Mouse (Mus musculus): Measurements from ENCODE around the gene Cmah. TPM values are rescaled to one million over a fixed set of nuclear protein-coding genes. Genes with fewer than 3 reads are reported as not detected.

Cmah gene
- polyA plus RNA-seq, 1 experiment: 0.34 TPM

DNA sequence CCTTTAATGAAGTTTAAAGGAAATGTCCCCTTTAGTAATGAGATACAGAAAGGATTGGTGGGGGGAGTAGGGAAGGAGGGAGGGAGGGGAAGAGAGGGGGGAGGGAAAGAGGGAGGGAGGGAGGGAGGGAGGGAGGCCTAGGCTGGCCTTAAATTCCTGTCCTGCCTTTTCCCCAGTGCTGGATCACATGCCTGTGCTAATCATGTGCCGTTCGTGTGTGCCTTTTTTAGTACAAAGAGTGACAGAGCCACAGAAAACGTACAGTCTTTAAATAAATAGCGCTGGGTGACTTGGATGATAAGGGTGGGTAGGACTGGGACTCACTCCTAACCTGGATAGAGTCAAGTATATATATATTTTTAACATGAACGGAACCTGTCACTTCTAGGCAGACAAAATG lies 150.4 kb downstream of the Cmah start:
- H3K36me3 ChIP-seq (ENCODE audit: control insufficient read depth, insufficient read depth): no peaks in the 10 kb centered on the region
- no peak overlapping the region for H3K4me2 ChIP-seq (ENCODE audit: low read depth)
- H3K27me3 ChIP-seq (ENCODE audit: control insufficient read depth, insufficient read depth, insufficient read length): no peaks in the 10 kb centered on the region
- no peaks in the 10 kb centered on the region for H3K79me2 ChIP-seq (ENCODE audit: control insufficient read depth, insufficient read depth)
- H3K4me3 ChIP-seq: no peak overlapping the region
- no peak overlapping the region for H3ac ChIP-seq (ENCODE audit: control insufficient read depth, insufficient read length)
- TF ChIP-seq MAX (IDR thresholded peaks at IDR 0.05; ENCODE audit: low read depth) (no peak), REST (IDR thresholded peaks at IDR 0.05; ENCODE audit: insufficient read depth, insufficient read length) (no peak), SRF (IDR thresholded peaks at IDR 0.05; ENCODE audit: control insufficient read depth, insufficient read length, low read depth) (no peak), POLR2AphosphoS2 (IDR thresholded peaks at IDR 0.05; ENCODE audit: insufficient read length, low read depth) (no peak), TCF3 (IDR thresholded peaks at IDR 0.05; ENCODE audit: insufficient read length, low read depth) (no peak), CEBPB (IDR thresholded peaks at IDR 0.05; ENCODE audit: insufficient read depth, poor library complexity, severe bottlenecking) (no peak), MYOD1 (IDR thresholded peaks at IDR 0.05; ENCODE audit: control insufficient read depth in 1 of 3, insufficient read length in 2 of 3, low read depth in 2 of 3) (no peak), TCF12 (IDR thresholded peaks at IDR 0.05; ENCODE audit: insufficient read depth, poor library complexity, severe bottlenecking) (no peak), USF1 (IDR thresholded peaks at IDR 0.05; ENCODE audit: low read depth) (no peak), E2F4 (IDR thresholded peaks at IDR 0.05; ENCODE audit: insufficient read depth) (no peak), MYOG (IDR thresholded peaks at IDR 0.05; ENCODE audit: control insufficient read depth in 1 of 3, insufficient read depth in 1 of 3, insufficient read length in 2 of 3, low read depth in 2 of 3) (no peak), POLR2A (IDR thresholded peaks at IDR 0.05; ENCODE audit: insufficient read length, low read depth) (no peak)

DNA sequence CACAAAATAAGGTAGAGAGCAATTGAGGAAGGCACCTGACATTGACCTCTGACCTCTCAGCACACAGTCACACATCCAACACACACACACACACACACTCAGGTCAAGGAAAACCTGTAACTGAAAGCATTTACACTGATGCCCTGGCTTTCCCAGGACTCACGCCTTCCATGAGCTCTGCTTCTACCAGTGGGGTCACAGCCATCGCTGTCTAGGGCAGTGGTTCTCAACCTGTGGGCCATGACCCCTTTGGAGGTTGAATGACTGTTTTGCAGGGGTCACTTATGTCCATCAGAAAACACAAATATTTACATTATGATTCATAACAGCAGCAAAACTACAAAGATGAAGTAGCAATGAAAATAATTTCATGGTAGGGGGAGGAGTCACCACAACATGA lies 152.3 kb downstream of the Cmah start:
- Histone ChIP-seq H3ac (ENCODE audit: control insufficient read depth, insufficient read length) (no peak overlapping the region), H3K79me2 (ENCODE audit: control insufficient read depth, insufficient read depth) (no peaks in the 10 kb centered on the region), H3K36me3 (ENCODE audit: control insufficient read depth, insufficient read depth) (no peaks in the 10 kb centered on the region), H3K4me3 (no peak overlapping the region), H3K27me3 (ENCODE audit: control insufficient read depth, insufficient read depth, insufficient read length) (no peaks in the 10 kb centered on the region), H3K4me2 (ENCODE audit: low read depth) (no peak overlapping the region)
- TF ChIP-seq SRF (IDR thresholded peaks at IDR 0.05; ENCODE audit: control insufficient read depth, insufficient read length, low read depth) (no peak), TCF12 (IDR thresholded peaks at IDR 0.05; ENCODE audit: insufficient read depth, poor library complexity, severe bottlenecking) (no peak), USF1 (IDR thresholded peaks at IDR 0.05; ENCODE audit: low read depth) (no peak), MYOG (IDR thresholded peaks at IDR 0.05; ENCODE audit: control insufficient read depth in 1 of 3, insufficient read depth in 1 of 3, insufficient read length in 2 of 3, low read depth in 2 of 3) (no peak), CEBPB (IDR thresholded peaks at IDR 0.05; ENCODE audit: insufficient read depth, poor library complexity, severe bottlenecking) (no peak), TCF3 (IDR thresholded peaks at IDR 0.05; ENCODE audit: insufficient read length, low read depth) (no peak), E2F4 (IDR thresholded peaks at IDR 0.05; ENCODE audit: insufficient read depth) (no peak), POLR2AphosphoS2 (IDR thresholded peaks at IDR 0.05; ENCODE audit: insufficient read length, low read depth) (no peak), REST (IDR thresholded peaks at IDR 0.05; ENCODE audit: insufficient read depth, insufficient read length) (no peak), MYOD1 (IDR thresholded peaks at IDR 0.05; ENCODE audit: control insufficient read depth in 1 of 3, insufficient read length in 2 of 3, low read depth in 2 of 3) (no peak), MAX (IDR thresholded peaks at IDR 0.05; ENCODE audit: low read depth) (no peak), POLR2A (IDR thresholded peaks at IDR 0.05; ENCODE audit: insufficient read length, low read depth) (no peak)

- Histone ChIP-seq H3K4me2 (ENCODE audit: low read depth) (no peak overlapping the region), H3K79me2 (ENCODE audit: control insufficient read depth, insufficient read depth) (no peaks in the 10 kb centered on the region), H3ac (ENCODE audit: control insufficient read depth, insufficient read length) (no peak overlapping the region), H3K36me3 (ENCODE audit: control insufficient read depth, insufficient read depth) (no peaks in the 10 kb centered on the region), H3K4me3 (no peak overlapping the region), H3K27me3 (ENCODE audit: control insufficient read depth, insufficient read depth, insufficient read length) (no peaks in the 10 kb centered on the region)
- TF ChIP-seq TCF3 (IDR thresholded peaks at IDR 0.05; ENCODE audit: insufficient read length, low read depth) (no peak), REST (IDR thresholded peaks at IDR 0.05; ENCODE audit: insufficient read depth, insufficient read length) (no peak), MYOD1 (IDR thresholded peaks at IDR 0.05; ENCODE audit: control insufficient read depth in 1 of 3, insufficient read length in 2 of 3, low read depth in 2 of 3) (no peak), POLR2AphosphoS2 (IDR thresholded peaks at IDR 0.05; ENCODE audit: insufficient read length, low read depth) (no peak), MYOG (IDR thresholded peaks at IDR 0.05; ENCODE audit: control insufficient read depth in 1 of 3, insufficient read depth in 1 of 3, insufficient read length in 2 of 3, low read depth in 2 of 3) (no peak), TCF12 (IDR thresholded peaks at IDR 0.05; ENCODE audit: insufficient read depth, poor library complexity, severe bottlenecking) (no peak), SRF (IDR thresholded peaks at IDR 0.05; ENCODE audit: control insufficient read depth, insufficient read length, low read depth) (no peak), MAX (IDR thresholded peaks at IDR 0.05; ENCODE audit: low read depth) (no peak), POLR2A (IDR thresholded peaks at IDR 0.05; ENCODE audit: insufficient read length, low read depth) (no peak), E2F4 (IDR thresholded peaks at IDR 0.05; ENCODE audit: insufficient read depth) (no peak), CEBPB (IDR thresholded peaks at IDR 0.05; ENCODE audit: insufficient read depth, poor library complexity, severe bottlenecking) (no peak), USF1 (IDR thresholded peaks at IDR 0.05; ENCODE audit: low read depth) (no peak)
These were observed 153.6 kb downstream of the Cmah start for GRCm38 (mm10) chr13:24480824-24481223.

DNA sequence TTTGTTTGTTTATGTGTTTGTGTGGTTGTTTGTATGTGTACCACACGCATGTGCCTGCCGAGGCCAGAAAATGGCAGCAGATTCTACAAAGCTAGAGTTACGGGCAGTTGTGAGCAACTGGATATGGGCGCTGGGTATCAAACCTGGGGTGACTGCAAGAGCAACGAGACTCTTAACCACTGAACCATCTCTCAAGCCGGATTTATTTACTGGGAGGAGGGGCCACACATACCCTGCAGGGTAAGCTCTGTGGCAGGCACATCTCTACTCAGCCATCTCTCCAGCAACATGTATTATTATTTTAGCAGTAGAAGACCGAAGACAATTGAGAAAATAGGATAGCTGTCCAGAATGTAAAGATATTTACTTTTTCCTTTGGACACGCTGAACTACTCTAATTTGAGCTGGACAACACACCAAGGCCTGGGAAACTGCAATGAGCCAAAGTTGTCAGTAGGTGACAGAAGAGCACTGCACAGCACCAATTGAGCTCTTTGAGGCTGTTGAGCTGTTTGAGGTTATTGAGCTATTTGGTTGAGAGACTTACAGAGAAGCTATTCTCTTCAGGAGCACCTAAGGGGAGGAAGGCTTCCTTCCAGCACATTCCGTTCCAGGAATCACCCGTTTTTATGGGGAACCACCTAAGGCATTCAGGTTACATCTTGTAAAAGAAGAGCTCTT lies 154.6 kb downstream of the Cmah start:
- Histone ChIP-seq H3K4me3 (no peak overlapping the region), H3K36me3 (ENCODE audit: control insufficient read depth, insufficient read depth) (no peaks in the 10 kb centered on the region), H3ac (ENCODE audit: control insufficient read depth, insufficient read length) (no peak overlapping the region), H3K79me2 (ENCODE audit: control insufficient read depth, insufficient read depth) (no peaks in the 10 kb centered on the region), H3K4me2 (ENCODE audit: low read depth) (no peak overlapping the region), H3K27me3 (ENCODE audit: control insufficient read depth, insufficient read depth, insufficient read length) (no peaks in the 10 kb centered on the region)
- TF ChIP-seq MYOD1 (IDR thresholded peaks at IDR 0.05; ENCODE audit: control insufficient read depth in 1 of 3, insufficient read length in 2 of 3, low read depth in 2 of 3) (no peak), MYOG (IDR thresholded peaks at IDR 0.05; ENCODE audit: control insufficient read depth in 1 of 3, insufficient read depth in 1 of 3, insufficient read length in 2 of 3, low read depth in 2 of 3) (no peak), SRF (IDR thresholded peaks at IDR 0.05; ENCODE audit: control insufficient read depth, insufficient read length, low read depth) (no peak), POLR2AphosphoS2 (IDR thresholded peaks at IDR 0.05; ENCODE audit: insufficient read length, low read depth) (no peak), TCF3 (IDR thresholded peaks at IDR 0.05; ENCODE audit: insufficient read length, low read depth) (no peak), POLR2A (IDR thresholded peaks at IDR 0.05; ENCODE audit: insufficient read length, low read depth) (no peak), USF1 (IDR thresholded peaks at IDR 0.05; ENCODE audit: low read depth) (no peak), E2F4 (IDR thresholded peaks at IDR 0.05; ENCODE audit: insufficient read depth) (no peak), CEBPB (IDR thresholded peaks at IDR 0.05; ENCODE audit: insufficient read depth, poor library complexity, severe bottlenecking) (no peak), TCF12 (IDR thresholded peaks at IDR 0.05; ENCODE audit: insufficient read depth, poor library complexity, severe bottlenecking) (no peak), REST (IDR thresholded peaks at IDR 0.05; ENCODE audit: insufficient read depth, insufficient read length) (no peak), MAX (IDR thresholded peaks at IDR 0.05; ENCODE audit: low read depth) (no peak)

Data from myocyte (in vitro differentiated cells).